Mouse (Mus musculus): ENCODE data around the gene Elmo1. TPM values are rescaled to one million over a fixed set of nuclear protein-coding genes. Genes with fewer than 3 reads are reported as not detected.

Elmo1 gene
- polyA plus RNA-seq, 1 experiment: 0.01 TPM

DNA sequence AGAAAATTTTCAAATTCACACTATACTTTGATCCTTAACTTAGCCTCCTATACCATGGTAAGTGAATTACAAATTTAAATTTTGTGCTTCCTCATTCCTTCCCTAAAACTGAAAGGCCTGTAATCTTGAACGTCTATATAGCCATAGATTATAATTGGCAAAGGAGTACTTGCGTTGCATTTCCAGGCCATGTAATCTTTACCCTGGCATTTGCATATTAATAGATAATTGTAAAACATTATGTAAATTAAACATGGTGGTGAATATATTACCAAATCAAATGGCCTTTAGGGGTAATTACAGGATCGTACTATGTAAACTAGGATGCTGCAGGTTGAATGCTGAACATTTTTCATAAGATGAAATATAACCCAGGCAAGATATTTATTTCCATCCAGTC lies 314.1 kb downstream of the Elmo1 start:
- TF ChIP-seq GATA1 (IDR thresholded peaks at IDR 0.05; ENCODE audit: low read length) (no peak), TAL1 (IDR thresholded peaks at IDR 0.05; ENCODE audit: low read length) (no peak)
- H3K4me1 ChIP-seq (ENCODE audit: control insufficient read depth): no peaks in the 10 kb centered on the region
- no peak overlapping the region for H3K4me3 ChIP-seq (replicated peaks)
- no peaks in the 10 kb centered on the region for H3K36me3 ChIP-seq (ENCODE audit: control insufficient read depth)
- no peaks in the 10 kb centered on the region for H3K27me3 ChIP-seq (ENCODE audit: control insufficient read depth)
- no peaks in the 10 kb centered on the region for H3K9me3 ChIP-seq (ENCODE audit: control insufficient read depth, low read length)

DNA sequence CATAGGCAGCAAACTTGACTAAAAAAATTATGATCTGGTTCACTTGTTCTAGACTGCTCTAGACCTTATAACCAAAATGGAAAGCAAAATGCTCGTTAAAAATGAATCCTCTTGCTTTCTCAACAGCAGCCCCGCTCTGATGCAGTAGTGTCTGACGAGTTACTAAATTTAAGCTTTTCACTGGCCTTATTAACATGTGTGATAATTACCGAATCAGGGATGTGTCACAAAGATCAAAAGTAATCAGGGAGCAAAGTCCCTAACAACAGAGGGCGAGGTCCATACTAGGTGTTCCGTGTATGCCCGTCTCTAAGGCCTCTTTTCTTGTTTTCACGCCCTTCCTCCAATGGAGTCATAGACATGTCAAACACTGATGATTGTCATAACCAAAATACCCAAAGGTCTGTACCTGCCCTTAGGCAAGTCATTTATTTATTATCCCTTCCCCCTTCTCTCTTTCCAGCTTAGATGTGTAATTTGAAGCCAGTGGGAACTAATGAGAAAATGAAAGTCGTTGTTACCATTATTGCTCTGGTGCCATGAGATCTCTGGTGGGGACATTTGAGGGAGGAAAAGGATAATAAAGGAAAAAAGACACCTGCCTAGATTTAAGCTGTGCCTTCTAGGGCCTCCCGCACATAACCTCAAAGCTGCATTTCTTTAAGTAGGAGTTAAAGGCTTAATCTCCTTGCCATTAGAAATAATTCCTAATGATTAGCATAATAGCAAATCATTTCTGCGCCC lies 316.2 kb downstream of the Elmo1 start:
- Histone ChIP-seq H3K36me3 (ENCODE audit: control insufficient read depth) (no peaks in the 10 kb centered on the region), H3K4me1 (ENCODE audit: control insufficient read depth) (no peaks in the 10 kb centered on the region), H3K27me3 (ENCODE audit: control insufficient read depth) (no peaks in the 10 kb centered on the region), H3K9me3 (ENCODE audit: control insufficient read depth, low read length) (no peaks in the 10 kb centered on the region), H3K4me3 (replicated peaks) (no peak overlapping the region)
- TF ChIP-seq GATA1 (IDR thresholded peaks at IDR 0.05; ENCODE audit: low read length) (no peak), TAL1 (IDR thresholded peaks at IDR 0.05; ENCODE audit: low read length) (no peak)

DNA sequence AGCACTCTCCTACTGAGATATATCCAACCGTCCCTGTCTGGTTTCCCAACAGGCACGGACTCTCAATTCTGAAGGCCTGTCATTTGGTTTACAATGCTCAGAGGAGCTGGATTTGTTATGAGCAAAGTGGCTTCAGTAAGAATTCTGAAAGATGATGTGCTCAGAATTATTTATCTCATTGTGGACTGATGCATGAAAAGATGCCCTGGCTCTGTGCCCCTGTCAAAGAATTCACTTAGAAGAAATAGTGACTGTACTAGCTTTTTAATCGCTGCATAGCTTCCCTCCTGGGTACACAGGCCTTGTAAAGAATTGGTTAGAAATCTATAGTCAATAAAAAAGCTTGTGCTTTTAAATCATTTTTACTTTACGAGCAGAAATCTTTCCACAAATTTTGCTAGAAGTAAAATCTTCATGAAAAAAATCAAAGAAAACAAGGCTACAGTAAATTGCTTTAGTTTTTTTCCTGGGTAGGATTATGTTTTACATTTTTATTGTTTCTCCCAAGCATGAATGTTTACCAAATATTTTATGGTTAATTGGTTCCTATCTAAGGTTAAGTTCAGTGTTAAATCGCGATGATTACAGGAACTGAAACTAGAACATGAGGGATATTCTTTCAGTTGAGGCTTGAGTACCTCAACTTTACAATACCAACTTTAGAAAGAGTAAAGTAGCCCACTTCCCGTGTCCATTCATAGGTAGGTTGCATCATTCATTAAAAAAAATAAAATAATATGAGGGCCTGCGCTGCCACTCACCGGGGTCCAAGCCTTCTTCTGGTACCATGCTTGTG lies 320.1 kb downstream of the Elmo1 start:
- Histone ChIP-seq H3K36me3 (ENCODE audit: control insufficient read depth) (no peaks in the 10 kb centered on the region), H3K4me1 (ENCODE audit: control insufficient read depth) (no peaks in the 10 kb centered on the region), H3K27me3 (ENCODE audit: control insufficient read depth) (no peaks in the 10 kb centered on the region), H3K4me3 (replicated peaks) (no peak overlapping the region), H3K9me3 (ENCODE audit: control insufficient read depth, low read length) (no peaks in the 10 kb centered on the region)
- TF ChIP-seq GATA1 (IDR thresholded peaks at IDR 0.05; ENCODE audit: low read length) (no peak), TAL1 (IDR thresholded peaks at IDR 0.05; ENCODE audit: low read length) (no peak)

DNA sequence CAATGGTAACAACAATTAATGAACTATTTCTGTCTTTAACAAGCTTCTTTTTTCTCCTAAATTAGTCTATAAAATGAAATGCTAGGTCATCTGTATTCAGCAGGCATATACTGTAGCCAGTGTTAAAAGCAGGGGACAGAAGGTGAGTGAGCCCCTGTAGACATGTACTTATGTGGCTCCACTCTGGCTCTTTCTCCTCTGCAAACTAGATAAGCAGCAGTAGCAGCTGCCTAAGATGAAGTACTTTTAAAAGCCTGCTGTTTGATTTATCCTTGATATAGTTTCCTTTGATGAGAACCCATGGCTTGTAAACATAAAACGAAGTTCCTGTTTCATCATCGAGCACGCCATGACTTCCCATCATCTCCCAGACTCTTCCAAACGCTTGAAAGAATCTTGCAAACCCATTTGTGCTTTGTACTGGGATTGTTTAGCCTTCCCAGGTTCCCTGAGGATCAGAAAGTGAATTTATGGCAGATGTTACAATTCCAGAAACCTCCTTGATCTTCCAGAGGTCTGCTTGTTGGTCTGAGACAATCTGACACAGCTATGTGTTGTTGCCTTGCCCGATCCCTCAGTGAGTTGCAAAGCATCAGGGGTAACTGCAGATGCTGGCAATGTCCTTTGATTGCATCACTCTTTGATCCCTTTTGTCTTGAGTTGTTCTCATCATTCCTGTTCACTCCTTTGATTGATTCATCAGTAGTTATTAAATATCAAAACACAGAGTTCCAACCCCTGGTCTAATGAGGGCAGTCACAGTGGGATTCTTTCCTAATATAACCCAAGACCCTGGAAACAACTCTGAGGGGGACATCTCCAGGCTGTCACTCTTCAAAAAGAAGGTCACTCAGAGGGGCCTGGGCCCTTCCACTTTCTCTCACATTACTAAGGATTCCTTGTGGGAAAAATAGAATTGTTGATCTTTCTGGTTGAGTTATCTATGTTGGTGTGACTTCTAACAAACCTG lies 326.6 kb downstream of the Elmo1 start:
- Histone ChIP-seq H3K9me3 (ENCODE audit: control insufficient read depth, low read length) (no peaks in the 10 kb centered on the region), H3K4me1 (ENCODE audit: control insufficient read depth) (no peaks in the 10 kb centered on the region), H3K4me3 (replicated peaks) (no peak overlapping the region), H3K36me3 (ENCODE audit: control insufficient read depth) (no peaks in the 10 kb centered on the region), H3K27me3 (ENCODE audit: control insufficient read depth) (no peaks in the 10 kb centered on the region)
- TF ChIP-seq GATA1 (IDR thresholded peaks at IDR 0.05; ENCODE audit: low read length) (no peak), TAL1 (IDR thresholded peaks at IDR 0.05; ENCODE audit: low read length) (no peak)

DNA sequence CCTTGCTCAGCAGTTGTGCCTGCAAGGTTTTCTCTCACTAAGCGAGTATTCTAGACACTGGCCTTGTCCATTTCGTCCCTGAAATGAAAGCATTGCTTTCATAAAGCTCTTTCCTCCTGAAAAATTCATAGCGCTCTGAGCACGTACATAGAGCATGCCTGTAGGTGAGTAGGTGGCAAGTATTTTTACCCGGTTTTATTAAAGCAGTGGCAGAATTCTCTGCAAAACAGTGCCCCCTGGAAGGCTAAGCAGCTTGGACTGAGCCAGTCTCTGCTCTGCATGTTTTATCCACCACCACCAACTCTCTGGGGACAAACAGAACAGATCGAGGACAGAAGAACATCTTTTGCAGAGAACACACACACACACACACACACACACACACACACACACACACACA lies 340.6 kb downstream of the Elmo1 start:
- Histone ChIP-seq H3K9me3 (ENCODE audit: control insufficient read depth, low read length) (no peaks in the 10 kb centered on the region), H3K4me3 (replicated peaks) (no peak overlapping the region), H3K36me3 (ENCODE audit: control insufficient read depth) (no peaks in the 10 kb centered on the region), H3K27me3 (ENCODE audit: control insufficient read depth) (no peaks in the 10 kb centered on the region), H3K4me1 (ENCODE audit: control insufficient read depth) (no peaks in the 10 kb centered on the region)
- TF ChIP-seq TAL1 (IDR thresholded peaks at IDR 0.05; ENCODE audit: low read length) (no peak), GATA1 (IDR thresholded peaks at IDR 0.05; ENCODE audit: low read length) (no peak)

DNA sequence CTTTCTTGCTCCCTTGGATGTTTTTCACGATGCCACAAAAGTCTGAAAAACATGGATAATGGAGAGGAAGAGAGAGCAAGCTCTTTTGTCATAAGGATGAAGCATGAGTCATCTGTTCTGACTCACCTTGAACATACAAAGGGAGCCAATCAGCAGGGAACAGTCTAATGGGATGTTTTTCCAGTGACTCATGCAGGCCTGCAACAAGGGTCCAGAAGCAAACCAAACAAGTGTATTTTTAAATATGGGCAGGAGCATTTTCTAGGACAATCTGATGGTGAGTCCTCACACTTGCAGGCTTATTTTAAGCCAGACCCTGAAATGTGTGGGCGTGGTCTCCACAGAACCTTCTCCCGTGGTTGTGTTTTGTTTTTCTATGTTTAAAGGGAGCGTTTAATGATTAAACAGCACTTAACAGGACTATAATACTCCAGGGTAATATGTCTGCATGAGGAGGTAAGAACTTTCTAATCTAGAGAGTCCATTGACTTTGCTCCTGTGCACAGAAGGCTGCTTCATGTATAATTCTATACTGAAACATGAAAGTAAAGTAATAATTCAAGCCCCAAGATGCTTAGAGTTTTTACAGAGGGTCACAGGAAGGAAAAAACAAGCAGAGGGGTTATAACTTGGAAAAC lies 342.9 kb downstream of the Elmo1 start:
- no peak for TF ChIP-seq GATA1 (IDR thresholded peaks at IDR 0.05; ENCODE audit: low read length)
- no peak for TF ChIP-seq TAL1 (IDR thresholded peaks at IDR 0.05; ENCODE audit: low read length)
- H3K27me3 ChIP-seq (ENCODE audit: control insufficient read depth): no peaks in the 10 kb centered on the region
- H3K4me1 ChIP-seq (ENCODE audit: control insufficient read depth): no peaks in the 10 kb centered on the region
- H3K4me3 ChIP-seq (replicated peaks): no peak overlapping the region
- H3K36me3 ChIP-seq (ENCODE audit: control insufficient read depth): no peaks in the 10 kb centered on the region
- H3K9me3 ChIP-seq (ENCODE audit: control insufficient read depth, low read length): no peaks in the 10 kb centered on the region

DNA sequence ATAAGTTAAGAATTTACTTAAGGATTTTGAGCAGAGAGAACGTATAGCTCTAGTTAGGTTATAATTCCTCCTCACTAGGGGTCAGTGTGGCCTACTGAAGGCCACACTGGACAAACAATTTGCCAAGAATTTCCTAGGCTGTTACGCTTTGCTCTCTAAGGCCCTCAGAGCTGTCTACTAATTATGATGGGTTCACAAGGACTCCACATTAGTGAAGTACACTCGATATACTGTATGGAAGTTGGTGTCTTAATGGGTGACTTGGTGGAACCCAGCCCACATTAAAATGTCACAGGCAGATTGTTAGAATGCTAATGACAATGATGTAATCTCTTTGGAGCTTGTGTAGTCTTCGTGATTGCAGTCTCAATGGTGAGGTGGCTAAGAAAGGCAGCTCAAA lies 343.7 kb downstream of the Elmo1 start:
- TF ChIP-seq TAL1 (IDR thresholded peaks at IDR 0.05; ENCODE audit: low read length) (no peak), GATA1 (IDR thresholded peaks at IDR 0.05; ENCODE audit: low read length) (no peak)
- Histone ChIP-seq H3K27me3 (ENCODE audit: control insufficient read depth) (no peaks in the 10 kb centered on the region), H3K4me3 (replicated peaks) (no peak overlapping the region), H3K9me3 (ENCODE audit: control insufficient read depth, low read length) (no peaks in the 10 kb centered on the region), H3K4me1 (ENCODE audit: control insufficient read depth) (no peaks in the 10 kb centered on the region), H3K36me3 (ENCODE audit: control insufficient read depth) (no peaks in the 10 kb centered on the region)

DNA sequence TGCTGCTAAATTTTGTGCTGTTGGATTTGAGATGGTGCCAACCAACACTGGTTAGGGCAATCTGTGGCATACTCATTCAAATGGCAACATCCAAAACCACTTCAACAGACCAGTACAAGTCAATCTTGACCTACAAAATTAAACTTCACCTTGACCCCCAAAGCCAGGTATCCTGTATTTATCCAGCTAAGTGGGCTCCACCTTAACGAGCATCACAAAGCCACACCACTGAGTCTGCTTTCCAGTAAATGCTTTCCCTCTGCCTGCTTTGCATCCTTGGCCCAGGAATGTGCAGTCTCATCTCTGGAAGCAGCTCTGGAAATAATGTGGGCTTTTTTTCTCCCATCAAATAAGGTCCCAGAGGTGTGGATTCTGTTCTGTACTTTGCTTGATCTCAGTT lies 349.1 kb downstream of the Elmo1 start:
- TF ChIP-seq TAL1 (IDR thresholded peaks at IDR 0.05; ENCODE audit: low read length): no peak
- no peak for TF ChIP-seq GATA1 (IDR thresholded peaks at IDR 0.05; ENCODE audit: low read length)

More for the DNA sequence above, 349.1 kb downstream of the Elmo1 start:
- no peak overlapping the region for H3K4me3 ChIP-seq (replicated peaks)
- no peaks in the 10 kb centered on the region for H3K9me3 ChIP-seq (ENCODE audit: control insufficient read depth, low read length)
- no peaks in the 10 kb centered on the region for H3K27me3 ChIP-seq (ENCODE audit: control insufficient read depth)
- no peaks in the 10 kb centered on the region for H3K36me3 ChIP-seq (ENCODE audit: control insufficient read depth)
- H3K4me1 ChIP-seq (ENCODE audit: control insufficient read depth): no peaks in the 10 kb centered on the region
